10 mouse cellular contexts compared by ENCODE assay signal in genomic region chr15:95526626-95527411, GRCm38 (mm10). TPM values are rescaled to one million over a fixed set of nuclear protein-coding genes. Genes with fewer than 3 reads are reported as not detected.
A peak's percentile ranks its signal among the peaks of the same experiment; 100 is the strongest.
DNase-seq lines count a peak whose midpoint lies in the region; ATAC-seq and TF ChIP-seq lines count a peak whose summit lies in the region.
"Had no signal": no experiment of that assay in that cellular context is flagged by ENCODE, and none has a peak within 500 bp of the region (broad histone marks: within the 10 kb centered on the region; RNA-seq: fewer than 3 reads in every experiment).

No protein-coding gene starts in this region.

- TF ChIP-seq POLR2A in cerebellum, adult 2 months (IDR thresholded peaks at IDR 0.05; ENCODE audit: borderline replicate concordance, insufficient read depth, low read length) = no peak

- peak overlapping the region; percentile 81 for H3K27ac ChIP-seq in cerebellum, adult 2 months (ENCODE audit: insufficient read depth, low read length)
- peak overlapping the region; percentile 81 for H3K27ac ChIP-seq in forebrain, embryonic 14.5 days (ENCODE audit: low read depth, low read length)
- H3K27ac ChIP-seq in midbrain, embryonic 11.5 days (ENCODE audit: low read depth, low read length) = no peak overlapping the region
- H3K27ac ChIP-seq: macrophage had no signal

- WGBS in cerebellum, adult 2 months = under 1% methylated on average over 27 of the region's 27 CpGs
- WGBS in forebrain, embryonic 14.5 days = under 1% methylated on average over 27 of the region's 27 CpGs
- WGBS in midbrain, embryonic 11.5 days = 2% methylated on average over 27 of the region's 27 CpGs

- H3K9ac ChIP-seq in forebrain, embryonic 14.5 days (ENCODE audit: low read length) = peak overlapping the region; percentile 87
- H3K9ac ChIP-seq in midbrain, embryonic 11.5 days (ENCODE audit: low read length) = peak overlapping the region; percentile 85

- H3K4me2 ChIP-seq in forebrain, embryonic 14.5 days (ENCODE audit: low read length) = peak overlapping the region; percentile 83
- H3K4me2 ChIP-seq in midbrain, embryonic 11.5 days = peak overlapping the region; percentile 93

- H3K9me3 ChIP-seq in forebrain, embryonic 14.5 days (replicated peaks; ENCODE audit: control insufficient read depth, low read length) = no peaks in the 10 kb centered on the region
- H3K9me3 ChIP-seq in midbrain, embryonic 11.5 days (ENCODE audit: control insufficient read depth, low read length) = no peaks in the 10 kb centered on the region

- H3K27me3 ChIP-seq in cerebellum, adult 2 months (ENCODE audit: control insufficient read depth, insufficient read depth, low read length) = no peaks in the 10 kb centered on the region
- H3K27me3 ChIP-seq in forebrain, embryonic 14.5 days (replicated peaks; ENCODE audit: control insufficient read depth, insufficient read depth, low read length) = no peaks in the 10 kb centered on the region
- no peaks in the 10 kb centered on the region; the same call in 1 of the 2 replicates for H3K27me3 ChIP-seq in midbrain, embryonic 11.5 days (ENCODE audit: control insufficient read depth, insufficient read depth, low read length)

- H3K36me3 ChIP-seq in forebrain, embryonic 14.5 days (ENCODE audit: control insufficient read depth, insufficient read depth, low read length) = no peaks in the 10 kb centered on the region
- no peaks in the 10 kb centered on the region for H3K36me3 ChIP-seq in midbrain, embryonic 11.5 days (ENCODE audit: control insufficient read depth, insufficient read depth, low read length)

- peaks cover 2% of the 10 kb centered on the region; the same call in 1 of the 2 replicates for H3K4me1 ChIP-seq in cerebellum, adult 2 months (ENCODE audit: control insufficient read depth, insufficient read depth, low read length)
- peaks cover 3% of the 10 kb centered on the region; the same call in 1 of the 2 replicates for H3K4me1 ChIP-seq in forebrain, embryonic 14.5 days (ENCODE audit: control insufficient read depth, insufficient read depth, low read length)
- peaks cover 5% of the 10 kb centered on the region for H3K4me1 ChIP-seq in midbrain, embryonic 11.5 days (ENCODE audit: control insufficient read depth, insufficient read depth, low read length)

- ATAC-seq in forebrain, embryonic 14.5 days = peak; percentile 57
- peak; percentile 41 for ATAC-seq in midbrain, embryonic 11.5 days (ENCODE audit: low FRiP score)

- no peak for TF ChIP-seq CTCF in cerebellum, adult 2 months (IDR thresholded peaks at IDR 0.05; ENCODE audit: borderline replicate concordance, insufficient read depth, low read depth, low read length)

- peak overlapping the region; percentile 76 for H3K4me3 ChIP-seq in cerebellum, adult 2 months (replicated peaks; ENCODE audit: insufficient read depth, low read depth, low read length)
- peak overlapping the region; percentile 56 for H3K4me3 ChIP-seq in forebrain, embryonic 14.5 days (ENCODE audit: low read depth, low read length)
- peak overlapping the region; percentile 70 for H3K4me3 ChIP-seq in midbrain, embryonic 11.5 days (ENCODE audit: low read depth, low read length)

- DNase-seq in cerebellum, adult 2 months = peak; percentile 41 to 53
- DNase-seq in cerebellum, postnatal 4 days (ENCODE audit: low spot score in 2 of 2) = no peak
- peak; percentile 24 for DNase-seq in R1 (ENCODE audit: low read depth, low spot score)
- DNase-seq in forebrain, embryonic 14.5 days (ENCODE audit: low spot score) = peak; percentile 61
- DNase-seq in midbrain, embryonic 11.5 days (ENCODE audit: low spot score, missing footprints) = peak; percentile 96
- no peak for DNase-seq in frontal cortex, adult 2 months (ENCODE audit: extremely low spot score in 1 of 2, low spot score in 1 of 2)
- DNase-seq in urinary bladder, adult 2 months (ENCODE audit: low spot score) = no peak
- no peak for DNase-seq in adrenal gland, adult 8-10 months

RNA-seq across cellular contexts. Expression of gene Nell2, which starts 1.5 kb away (rescaled TPM):
- 141 and 163 TPM in 2 replicates for polyA plus RNA-seq in cerebellum, adult 2 months (2012; rRNA removed)
- polyA plus RNA-seq in forebrain, embryonic 14.5 days (2014; fragmentation: Nextera tagmentation; extraction: Ambion mirVana) = 153 and 183 TPM in 2 replicates
- polyA plus RNA-seq in midbrain, embryonic 11.5 days (2014; fragmentation: Nextera tagmentation; extraction: Ambion mirVana) = 81.0 and 84.3 TPM in 2 replicates
- 243 and 292 TPM in 2 replicates for polyA plus RNA-seq in frontal cortex, adult 2 months (2012; rRNA removed)
- polyA plus RNA-seq in urinary bladder, adult 2 months (2012; rRNA removed) = 2.3 and 2.4 TPM in 2 replicates
- total RNA-seq in adrenal gland, adult 8-10 months (2022) = 1 to 10 TPM; 3.1 to 5.2 (median 4.5) TPM
- total RNA-seq: common myeloid progenitor, adult 5-6 weeks had no signal
- polyA plus RNA-seq: macrophage had no signal

Comparison
In these comparisons a context has a peak if more than half of its experiments do, and no peak if none do; other contexts are left out.
1. DNase-seq: peak in cerebellum, adult 2 months (2 of 2), R1 (single experiment), forebrain, embryonic 14.5 days (single experiment) and midbrain, embryonic 11.5 days (single experiment); none in cerebellum, postnatal 4 days (0 of 2), frontal cortex, adult 2 months (0 of 2), urinary bladder, adult 2 months (single experiment) and adrenal gland, adult 8-10 months (single experiment).
2. RNA of gene Nell2, which starts 1.5 kb away (polyA plus RNA-seq): 243 to 292 TPM in frontal cortex, adult 2 months, 153 to 183 TPM in forebrain, embryonic 14.5 days, 141 to 163 TPM in cerebellum, adult 2 months and 81.0 to 84.3 TPM in midbrain, embryonic 11.5 days; 2.3 to 2.4 TPM in urinary bladder, adult 2 months; every median in the first group is over 10 times any median in the second.
3. Peak in every context shown above with its lines, with median percentiles within 50 percentile points of each other: H3K4me3 ChIP-seq.